ENCODE assay signal across 24 mouse cellular contexts in genomic region chr7:130988146-130988545, GRCm38 (mm10). TPM values are rescaled to one million over a fixed set of nuclear protein-coding genes. Genes with fewer than 3 reads are reported as not detected.
DNase-seq lines count a peak whose midpoint lies in the region; ATAC-seq and TF ChIP-seq lines count a peak whose summit lies in the region.
"Had no signal": no experiment of that assay in that cellular context is flagged by ENCODE, and none has a peak within 500 bp of the region (broad histone marks: within the 10 kb centered on the region; RNA-seq: fewer than 3 reads in every experiment).

No protein-coding gene starts in this region.

- H3K4me2 ChIP-seq in lung, postnatal 0 days (replicated peaks; ENCODE audit: low read depth, low read length) = no peak overlapping the region
- H3K4me2 ChIP-seq in heart, embryonic 16.5 days (ENCODE audit: low read depth, low read length) = peak overlapping the region; percentile 23; the same call in 1 of the 2 replicates
- no peak overlapping the region for H3K4me2 ChIP-seq in myocyte (ENCODE audit: low read depth)
- no peak overlapping the region for H3K4me2 ChIP-seq in intestine, embryonic 16.5 days (ENCODE audit: low read depth, low read length)
- H3K4me2 ChIP-seq: liver, embryonic 11.5 days; midbrain, embryonic 12.5 days; neural tube, embryonic 15.5 days had no signal

- DNase-seq in heart, embryonic 10.5 days (ENCODE audit: low spot score) = no peak
- no peak for DNase-seq in heart, postnatal 25 days (ENCODE audit: low spot score)
- no peak for DNase-seq in lung, postnatal 0 days (ENCODE audit: low spot score)
- DNase-seq in lung, postnatal 14 days = no peak
- DNase-seq: adrenal gland, postnatal 10 days; B cell, adult 2 months; cerebellum, adult 18-20 months; cerebellum, postnatal 36 days; forebrain, postnatal 0 days; kidney, adult 2 months; kidney, postnatal 14 days; right cerebral cortex, postnatal 25 days; thymus, postnatal 25 days had no signal

- no peak overlapping the region for H3K9ac ChIP-seq in lung, postnatal 0 days (replicated peaks; ENCODE audit: low read depth)
- no peak overlapping the region for H3K9ac ChIP-seq in heart, embryonic 16.5 days (ENCODE audit: low read length)
- no peak overlapping the region for H3K9ac ChIP-seq in intestine, embryonic 16.5 days (ENCODE audit: low read depth, low read length)
- H3K9ac ChIP-seq: forebrain, postnatal 0 days; midbrain, embryonic 12.5 days; neural tube, embryonic 15.5 days had no signal

- no peak; the same call in 1 of the 2 replicates for TF ChIP-seq EP300 in lung, postnatal 0 days (IDR thresholded peaks at IDR 0.05)

- H3K36me3 ChIP-seq in heart, embryonic 10.5 days = no peaks in the 10 kb centered on the region
- no peaks in the 10 kb centered on the region for H3K36me3 ChIP-seq in lung, postnatal 0 days (ENCODE audit: insufficient read depth, low read length)
- no peaks in the 10 kb centered on the region for H3K36me3 ChIP-seq in heart, embryonic 16.5 days (ENCODE audit: control insufficient read depth, insufficient read depth)
- peaks cover 12% of the 10 kb centered on the region for H3K36me3 ChIP-seq in myocyte (ENCODE audit: control insufficient read depth, insufficient read depth)
- H3K36me3 ChIP-seq in intestine, embryonic 16.5 days (ENCODE audit: control insufficient read depth, insufficient read depth, low read length) = no peaks in the 10 kb centered on the region
- H3K36me3 ChIP-seq: hindbrain, embryonic 10.5 days; midbrain, embryonic 12.5 days; neural tube, embryonic 15.5 days had no signal

- peaks cover 20% of the 10 kb centered on the region for H3K4me1 ChIP-seq in heart, embryonic 10.5 days
- H3K4me1 ChIP-seq in lung, postnatal 0 days (ENCODE audit: insufficient read depth, low read depth, low read length) = peaks cover 12% of the 10 kb centered on the region; the same call in 1 of the 2 replicates
- H3K4me1 ChIP-seq in heart, embryonic 16.5 days (ENCODE audit: control insufficient read depth, insufficient read depth, low read length) = peaks cover 10% of the 10 kb centered on the region
- 0 out of 2 replicates have a peak, but pooled peaks cover 2% of the 10 kb centered on the region for H3K4me1 ChIP-seq in intestine, embryonic 16.5 days (ENCODE audit: control insufficient read depth, insufficient read depth, low read length)
- H3K4me1 ChIP-seq: hindbrain, embryonic 10.5 days; midbrain, embryonic 12.5 days had no signal

- no peak for TF ChIP-seq CTCF in lung, postnatal 0 days (IDR thresholded peaks at IDR 0.05)

- no peaks in the 10 kb centered on the region for H3K27me3 ChIP-seq in heart, embryonic 10.5 days (ENCODE audit: insufficient read depth, poor library complexity, severe bottlenecking)
- no peaks in the 10 kb centered on the region for H3K27me3 ChIP-seq in lung, postnatal 0 days (replicated peaks; ENCODE audit: insufficient read depth, low read length)
- H3K27me3 ChIP-seq in heart, embryonic 16.5 days (ENCODE audit: control insufficient read depth, insufficient read depth, low read length) = no peaks in the 10 kb centered on the region
- H3K27me3 ChIP-seq in myocyte (ENCODE audit: control insufficient read depth, insufficient read depth, insufficient read length) = no peaks in the 10 kb centered on the region
- H3K27me3 ChIP-seq in intestine, embryonic 16.5 days (replicated peaks; ENCODE audit: control insufficient read depth, insufficient read depth, low read length) = no peaks in the 10 kb centered on the region
- H3K27me3 ChIP-seq: midbrain, embryonic 12.5 days; neural tube, embryonic 15.5 days had no signal

- H3ac ChIP-seq in myocyte (ENCODE audit: control insufficient read depth, insufficient read length) = no peak overlapping the region

- H3K79me2 ChIP-seq in myocyte (ENCODE audit: control insufficient read depth, insufficient read depth) = no peaks in the 10 kb centered on the region

- no peak overlapping the region for H3K4me3 ChIP-seq in heart, embryonic 10.5 days
- H3K4me3 ChIP-seq in lung, postnatal 0 days (ENCODE audit: low read depth, low read length) = no peak overlapping the region
- H3K4me3 ChIP-seq in heart, embryonic 16.5 days (ENCODE audit: low read length) = no peak overlapping the region
- H3K4me3 ChIP-seq in myocyte = no peak overlapping the region
- H3K4me3 ChIP-seq in intestine, embryonic 16.5 days (ENCODE audit: low read length) = no peak overlapping the region
- H3K4me3 ChIP-seq: hindbrain, embryonic 10.5 days; midbrain, embryonic 12.5 days; neural tube, embryonic 15.5 days had no signal

- 0 out of 2 replicates have a peak overlapping the region, but pooled peaks have one; percentile 47 for H3K27ac ChIP-seq in heart, embryonic 10.5 days
- H3K27ac ChIP-seq in lung, postnatal 0 days (ENCODE audit: low read length) = no peak overlapping the region
- H3K27ac ChIP-seq in heart, embryonic 16.5 days (ENCODE audit: low read length) = 0 out of 2 replicates have a peak overlapping the region, but pooled peaks have one; percentile 21
- H3K27ac ChIP-seq in intestine, embryonic 16.5 days (ENCODE audit: low read length) = no peak overlapping the region
- H3K27ac ChIP-seq: hindbrain, embryonic 10.5 days; macrophage; midbrain, embryonic 12.5 days; neural tube, embryonic 15.5 days had no signal

- WGBS in heart, embryonic 10.5 days = 47% methylated on average over 5 of the region's 5 CpGs
- WGBS in lung, postnatal 0 days = 27% methylated on average over 5 of the region's 5 CpGs
- WGBS in heart, embryonic 16.5 days = 23% methylated on average over 5 of the region's 5 CpGs
- WGBS in intestine, embryonic 16.5 days = 53% methylated on average over 5 of the region's 5 CpGs

- TF ChIP-seq POLR2A in myocyte (IDR thresholded peaks at IDR 0.05; ENCODE audit: insufficient read length, low read depth) = no peak

- intact Hi-C loops in heart, postnatal 25 days (cut with DNase I) = no loop called here

- no peaks in the 10 kb centered on the region for H3K9me3 ChIP-seq in heart, embryonic 10.5 days
- no peaks in the 10 kb centered on the region for H3K9me3 ChIP-seq in lung, postnatal 0 days (ENCODE audit: low read length)
- no peaks in the 10 kb centered on the region for H3K9me3 ChIP-seq in heart, embryonic 16.5 days (replicated peaks; ENCODE audit: control insufficient read depth, low read length)
- no peaks in the 10 kb centered on the region for H3K9me3 ChIP-seq in intestine, embryonic 16.5 days (ENCODE audit: control insufficient read depth, low read length)
- H3K9me3 ChIP-seq: hindbrain, embryonic 10.5 days; midbrain, embryonic 12.5 days; neural tube, embryonic 15.5 days had no signal

- peak; percentile 24 for ATAC-seq in lung, postnatal 0 days
- ATAC-seq in heart, embryonic 16.5 days (replicated peaks; ENCODE audit: extremely low read depth, insufficient read depth, low FRiP score) = peak; percentile 67
- no peak for ATAC-seq in intestine, embryonic 16.5 days
- ATAC-seq: forebrain, postnatal 0 days had no signal

TF ChIP-seq in myocyte, 11 proteins besides CTCF, POLR2A, EP300 and RAD21:
- TF ChIP-seq SRF (IDR thresholded peaks at IDR 0.05; ENCODE audit: control insufficient read depth, insufficient read length, low read depth) (no peak), MYOG (IDR thresholded peaks at IDR 0.05; ENCODE audit: control insufficient read depth in 1 of 3, insufficient read depth in 1 of 3, insufficient read length in 2 of 3, low read depth in 2 of 3) (no peak), POLR2AphosphoS2 (IDR thresholded peaks at IDR 0.05; ENCODE audit: insufficient read length, low read depth) (peak; percentile 37), REST (IDR thresholded peaks at IDR 0.05; ENCODE audit: insufficient read depth, insufficient read length) (no peak)

RNA-seq across cellular contexts. Expression of gene Dmbt1, which starts 43.7 kb away (rescaled TPM):
- 0.04 TPM in 1 of 2 replicates, not detected in the other for polyA plus RNA-seq in heart, embryonic 10.5 days (2016; fragmentation: Nextera tagmentation; extraction: Ambion mirVana)
- total RNA-seq in heart, postnatal 25 days (2021) = not detected
- not detected in 2 replicates for polyA plus RNA-seq in lung, postnatal 0 days (2015; fragmentation: Nextera tagmentation; extraction: Ambion mirVana)
- 0.29 TPM in 1 of 2 replicates, not detected in the other for polyA plus RNA-seq in heart, embryonic 16.5 days (2015; fragmentation: Nextera tagmentation; extraction: Ambion mirVana)
- not detected for polyA plus RNA-seq in myocyte (2012; fragmentation: generic; extraction: Trizol)
- polyA plus RNA-seq in intestine, embryonic 16.5 days (2015; fragmentation: Nextera tagmentation; extraction: Ambion mirVana) = 209 and 239 TPM in 2 replicates
- total RNA-seq: forebrain, postnatal 0 days; gastrocnemius, adult 8-10 months; layer of hippocampus, postnatal 10 days; left cerebral cortex, postnatal 10 days had no signal
- polyA plus RNA-seq: forebrain, postnatal 0 days; hindbrain, embryonic 10.5 days; liver, embryonic 11.5 days; macrophage; midbrain, embryonic 12.5 days; neural tube, embryonic 15.5 days had no signal

RNA-seq across cellular contexts. Expression of gene Htra1, which starts 52.2 kb away (rescaled TPM):
- 7.7 and 20.0 TPM in 2 replicates for polyA plus RNA-seq in heart, embryonic 10.5 days (2016; fragmentation: Nextera tagmentation; extraction: Ambion mirVana)
- 100 to 1,000 TPM; 122 to 142 TPM for total RNA-seq in heart, postnatal 25 days (2021)
- polyA plus RNA-seq in lung, postnatal 0 days (2015; fragmentation: Nextera tagmentation; extraction: Ambion mirVana) = 44.6 and 52.1 TPM in 2 replicates
- 63.4 and 65.6 TPM in 2 replicates for polyA plus RNA-seq in heart, embryonic 16.5 days (2015; fragmentation: Nextera tagmentation; extraction: Ambion mirVana)
- polyA plus RNA-seq in myocyte (2012; fragmentation: generic; extraction: Trizol) = 176 TPM
- 15.8 and 15.9 TPM in 2 replicates for polyA plus RNA-seq in intestine, embryonic 16.5 days (2015; fragmentation: Nextera tagmentation; extraction: Ambion mirVana)

Comparison
In these comparisons a context has a peak if more than half of its experiments do, and no peak if none do; other contexts are left out.
1. H3K27ac ChIP-seq: peak in heart, embryonic 10.5 days (single experiment) and heart, embryonic 16.5 days (single experiment); none in lung, postnatal 0 days (single experiment) and intestine, embryonic 16.5 days (single experiment).
2. RNA of gene Dmbt1, which starts 43.7 kb away (polyA plus RNA-seq): 209 to 239 TPM in intestine, embryonic 16.5 days; 0.29 TPM in heart, embryonic 16.5 days, 0.04 TPM in heart, embryonic 10.5 days, not detected in lung, postnatal 0 days and not detected in myocyte (single experiment); every median in the first group is over 100 times any median in the second.